Mouse (Mus musculus) megakaryocyte progenitor cell, adult 5-6 weeks (primary cell): ENCODE results near the gene Atp2a1. TPM values are rescaled to one million over a fixed set of nuclear protein-coding genes. Genes with fewer than 3 reads are reported as not detected.
A peak's percentile ranks its signal among the peaks of the same experiment; 100 is the strongest.
"Not testable (repeated sequence)": the region's sequence is repeated elsewhere in the genome, so short reads cannot be mapped to it uniquely, and the experiment has no call there.

Source experiments
- ATAC-seq: replicated peaks from 2 replicates; pipeline ENCODE4 v1.8.0; 2016; ENCODE audit warnings: mild to moderate bottlenecking, moderate TSS enrichment, inconsistent platforms; ENCODE audit not compliant: poor library complexity
- total RNA-seq, 2 experiments: library from RNA; stranded (forward) in 1 of 2; stranded (reverse) in 1 of 2; fragments of 157-497, 149-512 nt in 1 of 2; fragments of 200-1000 nt in 1 of 2; gene quantifications; 2 replicates each; pipeline versions ENCODE4 v1.2.3 to v1.2.4; 2015 to 2017

The Atp2a1 gene
- total RNA-seq (2015): not detected in 2 replicates
- not detected in 2 replicates for total RNA-seq (2017)

GRCm38 (mm10) chr7:126463004-126463403, at the start of gene Atp2a1:
Gene Atp2a1 (minus strand): TSS chr7:126463108.
- ATAC-seq: no peak

- no peak for ATAC-seq
Observed at GRCm38 (mm10) chr7:126511287-126511686, 48.4 kb upstream of the Atp2a1 start.

- ATAC-seq: no peak
Observed at GRCm38 (mm10) chr7:126507126-126507778, 44.3 kb upstream of the Atp2a1 start.

- ATAC-seq: no peak
Observed at GRCm38 (mm10) chr7:126504913-126505312, 42.0 kb upstream of the Atp2a1 start.

- peak; percentile 77 for ATAC-seq
Observed at GRCm38 (mm10) chr7:126503273-126503878, 40.5 kb upstream of the Atp2a1 start, which contains the start of gene Atxn2l. Gene Atxn2l (minus strand): TSS chr7:126503437.

- ATAC-seq: no peak
Observed at GRCm38 (mm10) chr7:126502751-126503150, 39.8 kb upstream of the Atp2a1 start.

GRCm38 (mm10) chr7:126502023-126502741, 39.3 kb upstream of the Atp2a1 start:
- peak; percentile 73 for ATAC-seq

- ATAC-seq: no peak
Observed at GRCm38 (mm10) chr7:126501684-126502022, 38.7 kb upstream of the Atp2a1 start.

GRCm38 (mm10) chr7:126499416-126499815, 36.5 kb upstream of the Atp2a1 start:
- no peak for ATAC-seq

GRCm38 (mm10) chr7:126497966-126498365, 35.1 kb upstream of the Atp2a1 start:
- ATAC-seq: no peak

- no peak for ATAC-seq
Observed at GRCm38 (mm10) chr7:126496475-126496874, 33.6 kb upstream of the Atp2a1 start.

GRCm38 (mm10) chr7:126494120-126494519, 31.2 kb upstream of the Atp2a1 start:
- ATAC-seq: no peak; the same call in 1 of the 2 replicates

GRCm38 (mm10) chr7:126491973-126492372, 29.1 kb upstream of the Atp2a1 start:
- ATAC-seq: no peak

- ATAC-seq: no peak
Observed at GRCm38 (mm10) chr7:126491005-126491404, 28.1 kb upstream of the Atp2a1 start.

GRCm38 (mm10) chr7:126487617-126488385, 24.9 kb upstream of the Atp2a1 start:
- ATAC-seq: not testable (repeated sequence)

GRCm38 (mm10) chr7:126487052-126487483, 24.2 kb upstream of the Atp2a1 start, which contains the start of gene Tufm:
Gene Tufm (plus strand): TSS chr7:126487361.
- ATAC-seq: peak; percentile 83

- peak; percentile 71 for ATAC-seq
Observed at GRCm38 (mm10) chr7:126482392-126482871, 19.5 kb upstream of the Atp2a1 start.

- peak; percentile 67; the same call in 1 of the 2 replicates for ATAC-seq
Observed at GRCm38 (mm10) chr7:126481699-126482098, 18.8 kb upstream of the Atp2a1 start.

GRCm38 (mm10) chr7:126474993-126475581, 12.2 kb upstream of the Atp2a1 start, which contains the start of gene Sh2b1:
Gene Sh2b1 (minus strand): TSS chr7:126475424.
- peak; percentile 71 for ATAC-seq

- no peak for ATAC-seq
Observed at GRCm38 (mm10) chr7:126474486-126474955, 11.6 kb upstream of the Atp2a1 start.
